Mouse (Mus musculus): ENCODE measurements at regions not wholly inside any gene's neighbourhood (a gene's known extent, or its start where the extent isn't known, plus 50 kb on each side); places are given as distances from the start of the nearest gene placed in this dataset.

DNA sequence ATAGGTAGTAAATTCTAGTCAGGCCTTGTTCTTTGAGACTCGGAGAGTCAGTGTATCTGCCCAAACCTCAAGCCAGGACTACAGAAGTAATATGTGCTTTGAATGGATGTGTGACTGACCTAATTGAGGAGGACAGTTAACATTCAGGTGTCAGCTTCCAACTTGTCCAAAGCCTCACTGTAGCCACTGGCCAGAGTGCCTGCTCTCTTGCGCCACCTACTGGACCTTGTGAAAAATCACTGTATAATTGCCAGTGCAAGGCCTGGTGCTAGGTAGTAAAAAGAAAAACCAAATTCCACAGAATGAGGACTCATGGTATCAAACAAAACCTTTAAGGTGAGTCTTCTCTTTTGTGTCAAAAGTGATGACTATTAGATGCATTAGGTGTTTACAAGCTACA, 933.6 kb upstream of the Lrrc6 start:
- peak; percentile 97 for TF ChIP-seq CTCF (IDR thresholded peaks at IDR 0.05; ENCODE audit: low read depth)
- TF ChIP-seq EP300 (IDR thresholded peaks at IDR 0.05; ENCODE audit: low read depth), result no peak
